Comparison of ENCODE assay signal across 29 mouse cellular contexts in genomic region chr10:111845946-111846345, GRCm38 (mm10).
"Had no signal": no experiment of that assay in that cellular context is flagged by ENCODE, and none has a peak within 500 bp of the region (broad histone marks: within the 10 kb centered on the region; RNA-seq: fewer than 3 reads in every experiment).

No protein-coding gene starts in this region.

- H3K4me3 ChIP-seq: limb, embryonic 10.5 days; limb, embryonic 12.5 days; limb, embryonic 13.5 days; limb, embryonic 15.5 days; liver, embryonic 12.5 days; liver, embryonic 13.5 days; liver, embryonic 15.5 days; lung, embryonic 15.5 days; megakaryocyte, embryonic 14.5 days; midbrain, embryonic 10.5 days; midbrain, embryonic 12.5 days; midbrain, embryonic 13.5 days; midbrain, embryonic 15.5 days; myocyte had no signal

- H3K36me3 ChIP-seq: limb, embryonic 10.5 days; limb, embryonic 12.5 days; limb, embryonic 13.5 days; limb, embryonic 15.5 days; liver, embryonic 12.5 days; liver, embryonic 13.5 days; liver, embryonic 15.5 days; lung, embryonic 15.5 days; midbrain, embryonic 10.5 days; midbrain, embryonic 12.5 days; midbrain, embryonic 13.5 days; midbrain, embryonic 15.5 days had no signal

- H3K27me3 ChIP-seq: limb, embryonic 12.5 days; limb, embryonic 13.5 days; limb, embryonic 15.5 days; liver, embryonic 12.5 days; liver, embryonic 13.5 days; liver, embryonic 15.5 days; lung, embryonic 15.5 days; megakaryocyte, embryonic 14.5 days; midbrain, embryonic 12.5 days; midbrain, embryonic 13.5 days; midbrain, embryonic 15.5 days had no signal

- H3K9me3 ChIP-seq: limb, embryonic 10.5 days; limb, embryonic 12.5 days; limb, embryonic 13.5 days; limb, embryonic 15.5 days; liver, embryonic 12.5 days; liver, embryonic 13.5 days; liver, embryonic 15.5 days; lung, embryonic 15.5 days; midbrain, embryonic 10.5 days; midbrain, embryonic 12.5 days; midbrain, embryonic 13.5 days; midbrain, embryonic 15.5 days had no signal

- H3K27ac ChIP-seq: limb, embryonic 10.5 days; limb, embryonic 12.5 days; limb, embryonic 13.5 days; limb, embryonic 15.5 days; liver, embryonic 12.5 days; liver, embryonic 13.5 days; liver, embryonic 14.5 days; liver, embryonic 15.5 days; lung, embryonic 15.5 days; macrophage; midbrain, embryonic 10.5 days; midbrain, embryonic 12.5 days; midbrain, embryonic 13.5 days; midbrain, embryonic 15.5 days had no signal

- H3K4me1 ChIP-seq: midbrain, embryonic 15.5 days had no signal

- H3K4me2 ChIP-seq: limb, embryonic 12.5 days; limb, embryonic 13.5 days; limb, embryonic 15.5 days; liver, embryonic 11.5 days; liver, embryonic 12.5 days; liver, embryonic 13.5 days; liver, embryonic 15.5 days; lung, embryonic 14.5 days; lung, embryonic 15.5 days; midbrain, embryonic 11.5 days; midbrain, embryonic 12.5 days; midbrain, embryonic 13.5 days; midbrain, embryonic 15.5 days had no signal

- H3K9ac ChIP-seq: limb, embryonic 12.5 days; limb, embryonic 13.5 days; limb, embryonic 15.5 days; liver, embryonic 12.5 days; liver, embryonic 13.5 days; liver, embryonic 14.5 days; liver, embryonic 15.5 days; liver, postnatal 0 days; lung, embryonic 14.5 days; lung, embryonic 15.5 days; midbrain, embryonic 12.5 days; midbrain, embryonic 13.5 days; midbrain, embryonic 15.5 days had no signal

- DNase-seq: left cerebral cortex, postnatal 4 days; liver; liver, embryonic 13.5 days; liver, postnatal 0 days; lung, adult 18-20 months; lung, adult 2 months; lung, embryonic 14.5 days; lung, postnatal 10 days; lung, postnatal 14 days; lung, postnatal 36 days; lung, postnatal 4 days; midbrain, embryonic 14.5 days had no signal
